Mouse (Mus musculus) liver, embryonic 14.5 days (tissue): ENCODE measurements at regions not wholly inside any gene's neighbourhood (a gene's known extent, or its start where the extent isn't known, plus 50 kb on each side); places are given as distances from the start of the nearest gene placed in this dataset.

Source experiments
- ATAC-seq: fragments of 200-750 bp; cut with Nextera tagmentation; 2 replicates; pipeline ENCODE4 v1.8.0; 2017; ENCODE audit warnings: moderate number of reproducible peaks, mild to moderate bottlenecking, moderate library complexity; ENCODE audit not compliant: insufficient read depth
- DNase-seq, 3 experiments: peaks; one replicate each; pipeline ENCODE4 v3.0.0-alpha.2; 2012 to 2013; ENCODE audit warnings: low read depth in 3 of 3, low spot score in 3 of 3
- H3K27ac ChIP-seq: fragments of 300-500 bp; sonication (generic); 2 replicates; pipeline ENCODE4 v1.5.1; 2014; ENCODE audit warnings: moderate library complexity, mild to moderate bottlenecking, control low read depth, inconsistent platforms
- H3K27me3 ChIP-seq: fragments of 300-500 bp; sonication (generic); 2 replicates; pipeline ENCODE4 v1.6.1; 2014; ENCODE audit warnings: mild to moderate bottlenecking, low read length, moderate library complexity; ENCODE audit not compliant: control insufficient read depth, insufficient read depth
- H3K36me3 ChIP-seq: fragments of 300-500 bp; sonication (generic); replicated peaks from 2 replicates; pipeline ENCODE4 v1.6.1; 2014; ENCODE audit warnings: low read depth; ENCODE audit not compliant: control insufficient read depth, insufficient read depth
- H3K4me1 ChIP-seq, 2 experiments: fragments of 200-500 bp in 1 of 2; fragments of 300-500 bp in 1 of 2; sonication (generic) in 1 of 2; replicated peaks; 2 replicates each; pipeline ENCODE4 v1.6.1; 2012 to 2014; ENCODE audit warnings: antibody characterized with exemption in 1 of 2, inconsistent platforms in 1 of 2, low read length in 1 of 2; ENCODE audit not compliant: control insufficient read depth in 2 of 2, insufficient read depth in 2 of 2
- H3K4me2 ChIP-seq: fragments of 300-500 bp; sonication (generic); 2 replicates; pipeline ENCODE4 v1.6.1; 2014; ENCODE audit warnings: low read depth, mild to moderate bottlenecking, control low read depth, moderate library complexity
- H3K4me3 ChIP-seq, 2 experiments: fragments of 200-500 bp in 1 of 2; fragments of 300-500 bp in 1 of 2; sonication (generic) in 1 of 2; 2 replicates each; pipeline ENCODE4 v1.5.1; 2012 to 2014; ENCODE audit warnings: low read depth in 2 of 2, low read length in 2 of 2, mild to moderate bottlenecking in 2 of 2, control low read depth in 1 of 2, inconsistent platforms in 1 of 2, moderate library complexity in 1 of 2; ENCODE audit not compliant: insufficient read depth in 1 of 2
- H3K9ac ChIP-seq: fragments of 300-500 bp; sonication (generic); replicated peaks from 2 replicates; pipeline ENCODE4 v1.6.1; 2014; ENCODE audit warnings: mild to moderate bottlenecking, control low read depth, moderate library complexity
- H3K9me3 ChIP-seq: fragments of 300-500 bp; sonication (generic); 2 replicates; pipeline ENCODE4 v1.6.1; 2016; ENCODE audit warnings: low read length, mixed read lengths; ENCODE audit not compliant: control insufficient read depth
- CTCF ChIP-seq: IDR thresholded peaks from 2 replicates; pipeline ENCODE4 v1.5.1; 2016; ENCODE audit warnings: antibody characterized with exemption, low read depth, control low read depth
- EP300 ChIP-seq: IDR thresholded peaks from 2 replicates; pipeline ENCODE4 v1.6.1; 2016; ENCODE audit warnings: antibody characterized with exemption, low read depth
- WGBS: fragments of 180-500 bp; shearing (Covaris S2); extraction: QIAGEN DNeasy Blood & Tissue Kit; methylation state at CpG from one replicate; pipeline ENCODE4 v1.1.7; 2014; ENCODE audit not compliant: insufficient replicate concordance; 5-methylcytosine and 5-hydroxymethylcytosine counted together

GRCm38 (mm10) chr10:8077904-8078811 lies 122.1 kb upstream of the Tab2 start:
- WGBS: 35% methylated on average over 8 of the region's 8 CpGs
- ATAC-seq (no peak), DNase-seq (no peak)
- H3K27me3 ChIP-seq: no peaks in the 10 kb centered on the region
- H3K4me3 ChIP-seq: no peak overlapping the region
- no peak overlapping the region for H3K9ac ChIP-seq
- H3K4me2 ChIP-seq: no peak overlapping the region
- no peaks in the 10 kb centered on the region for H3K36me3 ChIP-seq
- H3K9me3 ChIP-seq: no peaks in the 10 kb centered on the region
- TF ChIP-seq CTCF: no peak
- no peak overlapping the region for H3K27ac ChIP-seq
- H3K4me1 ChIP-seq: peaks cover 0 to 3% of the 10 kb centered on the region in 2 experiments; a peak in 1 of 4 replicates

- Histone ChIP-seq H3K27me3 (no peaks in the 10 kb centered on the region), H3K4me1 (peaks cover 0 to 18% of the 10 kb centered on the region in 2 experiments; a peak in 3 of 4 replicates), H3K27ac (no peak overlapping the region), H3K36me3 (no peaks in the 10 kb centered on the region), H3K4me3 (no peak overlapping the region), H3K9ac (no peak overlapping the region), H3K9me3 (no peaks in the 10 kb centered on the region), H3K4me2 (no peak overlapping the region)
- 17% methylated on average over 1 of the region's 1 CpGs for WGBS
- DNase-seq (no peak), ATAC-seq (no peak)
- TF ChIP-seq CTCF (no peak), EP300 (no peak)
Measured at GRCm38 (mm10) chr10:8072463-8072862, 116.4 kb upstream of the Tab2 start.

- Histone ChIP-seq H3K36me3 (no peaks in the 10 kb centered on the region), H3K9me3 (no peaks in the 10 kb centered on the region), H3K4me1 (peaks cover 0 to 18% of the 10 kb centered on the region in 2 experiments; a peak in 3 of 4 replicates), H3K27me3 (no peaks in the 10 kb centered on the region), H3K9ac (no peak overlapping the region), H3K4me3 (no peak overlapping the region), H3K27ac (no peak overlapping the region), H3K4me2 (no peak overlapping the region)
- DNase-seq: no peak
- 50% methylated on average over 3 of the region's 3 CpGs for WGBS
- TF ChIP-seq CTCF: no peak
- no peak for ATAC-seq
Measured at GRCm38 (mm10) chr10:8071858-8072257, 115.8 kb upstream of the Tab2 start.

GRCm38 (mm10) chr10:8070472-8070871 lies 114.4 kb upstream of the Tab2 start:
- Histone ChIP-seq H3K4me1 (peaks cover 0 to 26% of the 10 kb centered on the region in 2 experiments; a peak in 3 of 4 replicates), H3K9me3 (no peaks in the 10 kb centered on the region), H3K4me3 (no peak overlapping the region), H3K4me2 (no peak overlapping the region), H3K27me3 (no peaks in the 10 kb centered on the region), H3K27ac (no peak overlapping the region), H3K36me3 (no peaks in the 10 kb centered on the region), H3K9ac (no peak overlapping the region)
- DNase-seq: no peak
- 12% methylated on average over 2 of the region's 2 CpGs for WGBS
- TF ChIP-seq CTCF (no peak), EP300 (peak; percentile 34; the same call in 1 of the 2 replicates)
- peak; percentile 60; the same call in 1 of the 2 replicates for ATAC-seq

- peaks cover 0 to 28% of the 10 kb centered on the region in 2 experiments; a peak in 3 of 4 replicates for H3K4me1 ChIP-seq
- no peak overlapping the region for H3K4me3 ChIP-seq
- H3K9ac ChIP-seq: no peak overlapping the region
- ATAC-seq (no peak), DNase-seq (no peak)
- 19% methylated on average over 3 of the region's 3 CpGs for WGBS
- H3K9me3 ChIP-seq: no peaks in the 10 kb centered on the region
- no peak overlapping the region for H3K27ac ChIP-seq
- TF ChIP-seq CTCF (no peak), EP300 (no peak)
- H3K36me3 ChIP-seq: no peaks in the 10 kb centered on the region
- no peak overlapping the region for H3K4me2 ChIP-seq
- H3K27me3 ChIP-seq: no peaks in the 10 kb centered on the region
Measured at GRCm38 (mm10) chr10:8066926-8067325, 110.9 kb upstream of the Tab2 start.
